Mouse (Mus musculus): ENCODE measurements around the gene Snrnp200. TPM values are rescaled to one million over a fixed set of nuclear protein-coding genes. Genes with fewer than 3 reads are reported as not detected.

The Snrnp200 gene
- polyA plus RNA-seq, 1 experiment from 2014 or later = 92.9 TPM

- peaks cover 100% of the 10 kb centered on the region for H3K36me3 ChIP-seq
Observed at GRCm38 (mm10) chr2:127237897-127238610, 29.9 kb downstream of the Snrnp200 start.

GRCm38 (mm10) chr2:127240065-127240464 lies 31.9 kb downstream of the Snrnp200 start:
- no peaks in the 10 kb centered on the region for H3K4me1 ChIP-seq
- no peaks in the 10 kb centered on the region for H3K27me3 ChIP-seq (ENCODE audit: low read depth, poor library complexity, severe bottlenecking)
- no peak overlapping the region for H3K4me3 ChIP-seq
- DNase-seq (ENCODE audit: low spot score) = no peak
- WGBS = 96% methylated on average over 2 of the region's 2 CpGs
- H3K27ac ChIP-seq (replicated peaks) = no peak overlapping the region
- H3K36me3 ChIP-seq = peaks cover 100% of the 10 kb centered on the region
- no peaks in the 10 kb centered on the region for H3K9me3 ChIP-seq (replicated peaks)

More at GRCm38 (mm10) chr2:127237897-127238610, 29.9 kb downstream of the Snrnp200 start:
- no peaks in the 10 kb centered on the region for H3K4me1 ChIP-seq
- H3K27me3 ChIP-seq (ENCODE audit: low read depth, poor library complexity, severe bottlenecking) = no peaks in the 10 kb centered on the region
- WGBS = 95% methylated on average over 11 of the region's 11 CpGs
- no peak overlapping the region for H3K27ac ChIP-seq (replicated peaks)
- H3K4me3 ChIP-seq = no peak overlapping the region
- no peak for DNase-seq (ENCODE audit: low spot score)
- no peaks in the 10 kb centered on the region for H3K9me3 ChIP-seq (replicated peaks)

GRCm38 (mm10) chr2:127247592-127248333 lies 39.6 kb downstream of the Snrnp200 start, which contains the start of the genes Ciao1 and Tmem127:
Gene Ciao1 (minus strand): TSS chr2:127247816.
Gene Tmem127 (plus strand): TSS chr2:127247908.
- H3K36me3 ChIP-seq = peaks cover 48% of the 10 kb centered on the region
- peaks cover 27% of the 10 kb centered on the region for H3K4me1 ChIP-seq
- H3K27ac ChIP-seq (replicated peaks) = peak within 1 kb of the TSS; percentile 85
- peak; percentile 99 for DNase-seq (ENCODE audit: low spot score)
- WGBS = under 1% methylated on average over 53 of the region's 53 CpGs
- H3K4me3 ChIP-seq = peak within 1 kb of the TSS; percentile 98
- H3K27me3 ChIP-seq (ENCODE audit: low read depth, poor library complexity, severe bottlenecking) = no peaks in the 10 kb centered on the region
- no peaks in the 10 kb centered on the region for H3K9me3 ChIP-seq (replicated peaks)

- Histone ChIP-seq H3K36me3 (peaks cover 41% of the 10 kb centered on the region), H3K27ac (replicated peaks) (peak overlapping the region; percentile 85), H3K27me3 (ENCODE audit: low read depth, poor library complexity, severe bottlenecking) (no peaks in the 10 kb centered on the region), H3K9me3 (replicated peaks) (no peaks in the 10 kb centered on the region), H3K4me1 (peaks cover 27% of the 10 kb centered on the region), H3K4me3 (peak overlapping the region; percentile 98)
- DNase-seq (ENCODE audit: low spot score) = peak; percentile 51
- WGBS = under 1% methylated on average over 39 of the region's 39 CpGs
Observed at GRCm38 (mm10) chr2:127248334-127249004, 40.3 kb downstream of the Snrnp200 start.

- WGBS = 94% methylated on average over 9 of the region's 9 CpGs
- DNase-seq (ENCODE audit: low spot score) = no peak
- H3K4me1 ChIP-seq = peaks cover 27% of the 10 kb centered on the region
- peaks cover 21% of the 10 kb centered on the region for H3K36me3 ChIP-seq
- no peak overlapping the region for H3K27ac ChIP-seq (replicated peaks)
- no peak overlapping the region for H3K4me3 ChIP-seq
- no peaks in the 10 kb centered on the region for H3K27me3 ChIP-seq (ENCODE audit: low read depth, poor library complexity, severe bottlenecking)
- no peaks in the 10 kb centered on the region for H3K9me3 ChIP-seq (replicated peaks)
Observed at GRCm38 (mm10) chr2:127250291-127251008, 42.3 kb downstream of the Snrnp200 start.

- no peak overlapping the region for H3K27ac ChIP-seq (replicated peaks)
- H3K4me3 ChIP-seq = no peak overlapping the region
- peaks cover 23% of the 10 kb centered on the region for H3K4me1 ChIP-seq
- H3K9me3 ChIP-seq (replicated peaks) = no peaks in the 10 kb centered on the region
- H3K36me3 ChIP-seq = peaks cover 20% of the 10 kb centered on the region
- WGBS = 88% methylated on average over 3 of the region's 3 CpGs
- DNase-seq (ENCODE audit: low spot score) = no peak
- no peaks in the 10 kb centered on the region for H3K27me3 ChIP-seq (ENCODE audit: low read depth, poor library complexity, severe bottlenecking)
Observed at GRCm38 (mm10) chr2:127251457-127251856, 43.3 kb downstream of the Snrnp200 start.

- H3K27me3 ChIP-seq (ENCODE audit: low read depth, poor library complexity, severe bottlenecking) = no peaks in the 10 kb centered on the region
- DNase-seq (ENCODE audit: low spot score) = no peak
- WGBS = 81% methylated on average over 3 of the region's 3 CpGs
- H3K9me3 ChIP-seq (replicated peaks) = no peaks in the 10 kb centered on the region
- no peak overlapping the region for H3K4me3 ChIP-seq
- H3K27ac ChIP-seq (replicated peaks) = no peak overlapping the region
- peaks cover 18% of the 10 kb centered on the region for H3K4me1 ChIP-seq
- H3K36me3 ChIP-seq = peaks cover 25% of the 10 kb centered on the region
Observed at GRCm38 (mm10) chr2:127251880-127252527, 43.8 kb downstream of the Snrnp200 start.

- Histone ChIP-seq H3K36me3 (peaks cover 33% of the 10 kb centered on the region), H3K4me3 (no peak overlapping the region), H3K9me3 (replicated peaks) (no peaks in the 10 kb centered on the region), H3K27me3 (ENCODE audit: low read depth, poor library complexity, severe bottlenecking) (no peaks in the 10 kb centered on the region), H3K27ac (replicated peaks) (no peak overlapping the region), H3K4me1 (peaks cover 15% of the 10 kb centered on the region)
- no peak for DNase-seq (ENCODE audit: low spot score)
- WGBS = 85% methylated on average over 5 of the region's 5 CpGs
Observed at GRCm38 (mm10) chr2:127252787-127253186, 44.6 kb downstream of the Snrnp200 start.

- Histone ChIP-seq H3K4me1 (no peaks in the 10 kb centered on the region; the same call in 1 of the 2 replicates), H3K36me3 (peaks cover 52% of the 10 kb centered on the region), H3K9me3 (replicated peaks) (no peaks in the 10 kb centered on the region), H3K27me3 (ENCODE audit: low read depth, poor library complexity, severe bottlenecking) (no peaks in the 10 kb centered on the region), H3K4me3 (no peak overlapping the region), H3K27ac (replicated peaks) (no peak overlapping the region)
- DNase-seq (ENCODE audit: low spot score) = no peak
- 84% methylated on average over 3 of the region's 3 CpGs for WGBS
Observed at GRCm38 (mm10) chr2:127254604-127255134, 46.5 kb downstream of the Snrnp200 start.

GRCm38 (mm10) chr2:127255294-127255693 lies 47.1 kb downstream of the Snrnp200 start:
- no peaks in the 10 kb centered on the region for H3K27me3 ChIP-seq (ENCODE audit: low read depth, poor library complexity, severe bottlenecking)
- H3K9me3 ChIP-seq (replicated peaks) = no peaks in the 10 kb centered on the region
- no peak for DNase-seq (ENCODE audit: low spot score)
- no peak overlapping the region for H3K27ac ChIP-seq (replicated peaks)
- no peaks in the 10 kb centered on the region for H3K4me1 ChIP-seq
- 89% methylated on average over 6 of the region's 6 CpGs for WGBS
- peaks cover 56% of the 10 kb centered on the region for H3K36me3 ChIP-seq
- H3K4me3 ChIP-seq = no peak overlapping the region

- no peaks in the 10 kb centered on the region for H3K4me1 ChIP-seq
- H3K27me3 ChIP-seq (ENCODE audit: low read depth, poor library complexity, severe bottlenecking) = no peaks in the 10 kb centered on the region
- no peak overlapping the region for H3K27ac ChIP-seq (replicated peaks)
- DNase-seq (ENCODE audit: low spot score) = no peak
- H3K9me3 ChIP-seq (replicated peaks) = no peaks in the 10 kb centered on the region
- 90% methylated on average over 5 of the region's 5 CpGs for WGBS
- H3K36me3 ChIP-seq = peaks cover 45% of the 10 kb centered on the region
- no peak overlapping the region for H3K4me3 ChIP-seq
Observed at GRCm38 (mm10) chr2:127259340-127259739, 51.2 kb downstream of the Snrnp200 start.

Measured in midbrain, embryonic 10.5 days (tissue).